Mouse (Mus musculus) neural tube, embryonic 12.5 days (tissue): ENCODE data around the gene Cflar. TPM values are rescaled to one million over a fixed set of nuclear protein-coding genes. Genes with fewer than 3 reads are reported as not detected.

ENCODE experiments used
- ATAC-seq: fragments of 200-750 bp; cut with Nextera tagmentation; 2 replicates; pipeline ENCODE4 v1.8.0; 2017; ENCODE audit warnings: low read depth, mild to moderate bottlenecking, moderate TSS enrichment, moderate library complexity; ENCODE audit not compliant: low FRiP score
- H3K27ac ChIP-seq: fragments of 300-500 bp; sonication (generic); 2 replicates; pipeline ENCODE4 v1.5.1; 2016
- H3K27me3 ChIP-seq: fragments of 300-500 bp; sonication (generic); replicated peaks from 2 replicates; pipeline ENCODE4 v1.6.1; 2016; ENCODE audit warnings: mild to moderate bottlenecking
- H3K36me3 ChIP-seq: fragments of 300-500 bp; sonication (generic); 2 replicates; pipeline ENCODE4 v1.6.1; 2016; ENCODE audit warnings: mild to moderate bottlenecking
- H3K4me1 ChIP-seq: fragments of 300-500 bp; sonication (generic); 2 replicates; pipeline ENCODE4 v1.6.1; 2016
- H3K4me2 ChIP-seq: fragments of 300-500 bp; sonication (generic); replicated peaks from 2 replicates; pipeline ENCODE4 v1.6.1; 2016; ENCODE audit warnings: mild to moderate bottlenecking
- H3K4me3 ChIP-seq: fragments of 300-500 bp; sonication (generic); 2 replicates; pipeline ENCODE4 v1.5.1; 2016
- H3K9ac ChIP-seq: fragments of 300-500 bp; sonication (generic); 2 replicates; pipeline ENCODE4 v1.6.1; 2016; ENCODE audit warnings: mild to moderate bottlenecking
- H3K9me3 ChIP-seq: fragments of 300-500 bp; sonication (generic); 2 replicates; pipeline ENCODE4 v1.6.1; 2016; ENCODE audit warnings: mild to moderate bottlenecking
- WGBS: fragments of 180-500 bp; shearing (Covaris S2); methylation state at CpG from one replicate; pipeline ENCODE4 v1.1.7; 2016; 5-methylcytosine and 5-hydroxymethylcytosine counted together
- polyA plus RNA-seq: library from polyadenylated mRNA; unstranded; fragments of >200 nt; fragmentation: Nextera tagmentation; extraction: Ambion mirVana; gene quantifications from 2 replicates; pipeline ENCODE4 v1.2.1, GENCODE M21; 2016

Gene Cflar
- polyA plus RNA-seq, 1 experiment from 2014 or later = 21.5 TPM

- no peak overlapping the region for H3K9ac ChIP-seq
- H3K9me3 ChIP-seq = no peaks in the 10 kb centered on the region
- WGBS = 61% methylated on average over 7 of the region's 7 CpGs
- H3K4me2 ChIP-seq = no peak overlapping the region
- ATAC-seq = no peak
- no peaks in the 10 kb centered on the region for H3K4me1 ChIP-seq
- no peak overlapping the region for H3K27ac ChIP-seq
- no peaks in the 10 kb centered on the region for H3K27me3 ChIP-seq
- H3K4me3 ChIP-seq = no peak overlapping the region
- peaks cover 17% of the 10 kb centered on the region for H3K36me3 ChIP-seq
These were observed 12.6 kb downstream of the Cflar start for GRCm38 (mm10) chr1:58723809-58724405.

- no peak overlapping the region for H3K4me2 ChIP-seq
These were observed 13.2 kb downstream of the Cflar start for GRCm38 (mm10) chr1:58724533-58724932.

GRCm38 (mm10) chr1:58725095-58725494, 13.8 kb downstream of the Cflar start:
- Histone ChIP-seq H3K9me3 (no peaks in the 10 kb centered on the region), H3K4me1 (no peaks in the 10 kb centered on the region), H3K27ac (no peak overlapping the region), H3K4me3 (no peak overlapping the region), H3K9ac (no peak overlapping the region), H3K4me2 (no peak overlapping the region), H3K36me3 (peaks cover 21% of the 10 kb centered on the region), H3K27me3 (no peaks in the 10 kb centered on the region)
- no peak for ATAC-seq

More at GRCm38 (mm10) chr1:58724533-58724932, 13.2 kb downstream of the Cflar start:
- Histone ChIP-seq H3K36me3 (peaks cover 21% of the 10 kb centered on the region), H3K4me3 (no peak overlapping the region), H3K9ac (no peak overlapping the region), H3K9me3 (no peaks in the 10 kb centered on the region), H3K27ac (no peak overlapping the region), H3K4me1 (no peaks in the 10 kb centered on the region), H3K27me3 (no peaks in the 10 kb centered on the region)
- WGBS = 62% methylated on average over 7 of the region's 9 CpGs
- ATAC-seq = no peak

GRCm38 (mm10) chr1:58725767-58726166, 14.5 kb downstream of the Cflar start:
- H3K4me1 ChIP-seq = no peaks in the 10 kb centered on the region
- no peak overlapping the region for H3K4me3 ChIP-seq
- WGBS = 92% methylated on average over 5 of the region's 5 CpGs
- ATAC-seq = no peak
- H3K27me3 ChIP-seq = no peaks in the 10 kb centered on the region
- no peaks in the 10 kb centered on the region for H3K9me3 ChIP-seq
- H3K36me3 ChIP-seq = peaks cover 23% of the 10 kb centered on the region
- H3K4me2 ChIP-seq = no peak overlapping the region
- H3K27ac ChIP-seq = no peak overlapping the region
- no peak overlapping the region for H3K9ac ChIP-seq

GRCm38 (mm10) chr1:58727019-58727746, 15.9 kb downstream of the Cflar start:
- WGBS = 97% methylated on average over 1 of the region's 1 CpGs
- H3K4me2 ChIP-seq = no peak overlapping the region
- no peaks in the 10 kb centered on the region for H3K27me3 ChIP-seq
- no peak for ATAC-seq
- H3K4me1 ChIP-seq = no peaks in the 10 kb centered on the region
- H3K9me3 ChIP-seq = no peaks in the 10 kb centered on the region
- no peak overlapping the region for H3K27ac ChIP-seq
- H3K4me3 ChIP-seq = no peak overlapping the region
- peaks cover 28% of the 10 kb centered on the region for H3K36me3 ChIP-seq
- no peak overlapping the region for H3K9ac ChIP-seq

GRCm38 (mm10) chr1:58727747-58728589, 16.7 kb downstream of the Cflar start:
- Histone ChIP-seq H3K9ac (no peak overlapping the region), H3K27me3 (no peaks in the 10 kb centered on the region), H3K27ac (no peak overlapping the region), H3K36me3 (peaks cover 28% of the 10 kb centered on the region), H3K4me1 (no peaks in the 10 kb centered on the region), H3K9me3 (no peaks in the 10 kb centered on the region), H3K4me3 (no peak overlapping the region), H3K4me2 (no peak overlapping the region)
- no peak for ATAC-seq
- WGBS = 91% methylated on average over 10 of the region's 10 CpGs

- no peak overlapping the region for H3K4me3 ChIP-seq
- H3K4me2 ChIP-seq = no peak overlapping the region
- no peak overlapping the region for H3K9ac ChIP-seq
- ATAC-seq = no peak
- no peaks in the 10 kb centered on the region for H3K27me3 ChIP-seq
- H3K36me3 ChIP-seq = peaks cover 28% of the 10 kb centered on the region
- no peaks in the 10 kb centered on the region for H3K4me1 ChIP-seq
- 93% methylated on average over 3 of the region's 3 CpGs for WGBS
- H3K9me3 ChIP-seq = no peaks in the 10 kb centered on the region
- H3K27ac ChIP-seq = no peak overlapping the region
These were observed 17.2 kb downstream of the Cflar start for GRCm38 (mm10) chr1:58728590-58728868.

GRCm38 (mm10) chr1:58733636-58734035, 22.3 kb downstream of the Cflar start:
- Histone ChIP-seq H3K27me3 (no peaks in the 10 kb centered on the region), H3K4me2 (no peak overlapping the region), H3K9ac (no peak overlapping the region), H3K36me3 (peaks cover 33% of the 10 kb centered on the region), H3K9me3 (no peaks in the 10 kb centered on the region), H3K4me3 (no peak overlapping the region), H3K4me1 (no peaks in the 10 kb centered on the region), H3K27ac (no peak overlapping the region)
- 96% methylated on average over 2 of the region's 2 CpGs for WGBS
- no peak for ATAC-seq

GRCm38 (mm10) chr1:58734043-58734920, 23.0 kb downstream of the Cflar start:
- no peak overlapping the region for H3K4me3 ChIP-seq
- no peak overlapping the region for H3K9ac ChIP-seq
- no peak overlapping the region for H3K4me2 ChIP-seq
- WGBS = 95% methylated on average over 11 of the region's 11 CpGs
- no peak for ATAC-seq
- H3K4me1 ChIP-seq = no peaks in the 10 kb centered on the region
- H3K27ac ChIP-seq = no peak overlapping the region
- no peaks in the 10 kb centered on the region for H3K9me3 ChIP-seq
- no peaks in the 10 kb centered on the region for H3K27me3 ChIP-seq
- H3K36me3 ChIP-seq = peaks cover 27% of the 10 kb centered on the region

GRCm38 (mm10) chr1:58735962-58736361, 24.7 kb downstream of the Cflar start:
- 94% methylated on average over 7 of the region's 7 CpGs for WGBS
- H3K4me2 ChIP-seq = no peak overlapping the region
- no peaks in the 10 kb centered on the region for H3K4me1 ChIP-seq
- H3K9me3 ChIP-seq = no peaks in the 10 kb centered on the region
- no peak overlapping the region for H3K27ac ChIP-seq
- H3K4me3 ChIP-seq = no peak overlapping the region
- H3K9ac ChIP-seq = no peak overlapping the region
- H3K27me3 ChIP-seq = no peaks in the 10 kb centered on the region
- ATAC-seq = no peak
- H3K36me3 ChIP-seq = peaks cover 26% of the 10 kb centered on the region

- Histone ChIP-seq H3K27me3 (no peaks in the 10 kb centered on the region), H3K4me3 (no peak overlapping the region), H3K36me3 (peaks cover 31% of the 10 kb centered on the region), H3K4me2 (no peak overlapping the region), H3K4me1 (no peaks in the 10 kb centered on the region), H3K9me3 (no peaks in the 10 kb centered on the region), H3K9ac (no peak overlapping the region), H3K27ac (no peak overlapping the region)
- ATAC-seq = no peak
- whole genome bisulfite sequencing = 94% methylated on average over 22 of the region's 22 CpGs
These were observed 25.7 kb downstream of the Cflar start for GRCm38 (mm10) chr1:58736968-58737367.

GRCm38 (mm10) chr1:58739529-58739928, 28.2 kb downstream of the Cflar start:
- H3K4me1 ChIP-seq = no peaks in the 10 kb centered on the region
- H3K27me3 ChIP-seq = no peaks in the 10 kb centered on the region
- ATAC-seq = no peak
- peaks cover 32% of the 10 kb centered on the region for H3K36me3 ChIP-seq
- 94% methylated on average over 7 of the region's 7 CpGs for WGBS
- no peak overlapping the region for H3K27ac ChIP-seq
- H3K9ac ChIP-seq = no peak overlapping the region
- no peaks in the 10 kb centered on the region for H3K9me3 ChIP-seq
- H3K4me3 ChIP-seq = no peak overlapping the region
- H3K4me2 ChIP-seq = no peak overlapping the region
